Mouse (Mus musculus) heart, postnatal 0 days (tissue): Measurements from ENCODE around the gene Ptpn11.

Source experiments
- CTCF ChIP-seq: IDR thresholded peaks from 2 replicates; pipeline ENCODE4 v1.5.1; 2016; ENCODE audit warnings: antibody characterized with exemption, control low read depth, low read depth
- EP300 ChIP-seq: IDR thresholded peaks from 2 replicates; pipeline ENCODE4 v1.6.1; 2016; ENCODE audit warnings: antibody characterized with exemption, low read depth

GRCm38 (mm10) chr5:121087733-121088132 lies 103.5 kb downstream of the Ptpn11 start:
- no peak for TF ChIP-seq EP300
- TF ChIP-seq CTCF, result no peak
